Mouse (Mus musculus) liver, embryonic 11.5 days (tissue): ENCODE measurements at regions not wholly inside any gene's neighbourhood (a gene's known extent, or its start where the extent isn't known, plus 50 kb on each side); places are given as distances from the start of the nearest gene placed in this dataset.
A peak's percentile ranks its signal among the peaks of the same experiment; 100 is the strongest.

Source experiments
- ATAC-seq: fragments of 200-750 bp; cut with Nextera tagmentation; replicated peaks from 2 replicates; pipeline ENCODE4 v1.8.0; 2017; ENCODE audit warnings: moderate number of reproducible peaks, mild to moderate bottlenecking, moderate TSS enrichment, moderate library complexity; ENCODE audit not compliant: low FRiP score
- DNase-seq: peaks from one replicate; pipeline ENCODE4 v3.0.0-alpha.2; 2017; ENCODE audit warnings: low spot score
- H3K27ac ChIP-seq: fragments of 300-500 bp; sonication (generic); 2 replicates; pipeline ENCODE4 v1.5.1; 2014; ENCODE audit warnings: mild to moderate bottlenecking, low read depth, low read length, control low read depth
- H3K27me3 ChIP-seq: fragments of 300-500 bp; sonication (generic); replicated peaks from 2 replicates; pipeline ENCODE4 v1.6.1; 2014; ENCODE audit warnings: low read length, mixed read lengths; ENCODE audit not compliant: control insufficient read depth, insufficient read depth
- H3K36me3 ChIP-seq: fragments of 300-500 bp; sonication (generic); 2 replicates; pipeline ENCODE4 v1.6.1; 2014; ENCODE audit warnings: mild to moderate bottlenecking, low read length, moderate library complexity, mixed read lengths; ENCODE audit not compliant: control insufficient read depth, insufficient read depth
- H3K4me1 ChIP-seq: fragments of 300-500 bp; sonication (generic); replicated peaks from 2 replicates; pipeline ENCODE4 v1.6.1; 2014; ENCODE audit warnings: low read length, mixed read lengths; ENCODE audit not compliant: control insufficient read depth, insufficient read depth
- H3K4me2 ChIP-seq: fragments of 300-500 bp; sonication (generic); 2 replicates; pipeline ENCODE4 v1.6.1; 2014; ENCODE audit warnings: mild to moderate bottlenecking, control low read depth, moderate library complexity
- H3K4me3 ChIP-seq: fragments of 300-500 bp; sonication (generic); 2 replicates; pipeline ENCODE4 v1.5.1; 2014; ENCODE audit warnings: low read depth, low read length, control low read depth
- H3K9ac ChIP-seq: fragments of 300-500 bp; sonication (generic); 2 replicates; pipeline ENCODE4 v1.6.1; 2014; ENCODE audit warnings: low read depth, low read length, control low read depth
- H3K9me3 ChIP-seq: fragments of 300-500 bp; sonication (generic); 2 replicates; pipeline ENCODE4 v1.6.1; 2016; ENCODE audit warnings: low read length, inconsistent platforms, mixed read lengths; ENCODE audit not compliant: control insufficient read depth
- WGBS: fragments of 180-500 bp; shearing (Covaris S2); extraction: QIAGEN DNeasy Blood & Tissue Kit; methylation state at CpG from one replicate; pipeline ENCODE4 v1.1.7; 2014; 5-methylcytosine and 5-hydroxymethylcytosine counted together

GRCm38 (mm10) chr5:129393150-129393549 is 107.9 kb upstream of the Sfswap start:
- no peak overlapping the region for H3K9ac ChIP-seq
- WGBS, result 62% methylated on average over 2 of the region's 2 CpGs

DNA sequence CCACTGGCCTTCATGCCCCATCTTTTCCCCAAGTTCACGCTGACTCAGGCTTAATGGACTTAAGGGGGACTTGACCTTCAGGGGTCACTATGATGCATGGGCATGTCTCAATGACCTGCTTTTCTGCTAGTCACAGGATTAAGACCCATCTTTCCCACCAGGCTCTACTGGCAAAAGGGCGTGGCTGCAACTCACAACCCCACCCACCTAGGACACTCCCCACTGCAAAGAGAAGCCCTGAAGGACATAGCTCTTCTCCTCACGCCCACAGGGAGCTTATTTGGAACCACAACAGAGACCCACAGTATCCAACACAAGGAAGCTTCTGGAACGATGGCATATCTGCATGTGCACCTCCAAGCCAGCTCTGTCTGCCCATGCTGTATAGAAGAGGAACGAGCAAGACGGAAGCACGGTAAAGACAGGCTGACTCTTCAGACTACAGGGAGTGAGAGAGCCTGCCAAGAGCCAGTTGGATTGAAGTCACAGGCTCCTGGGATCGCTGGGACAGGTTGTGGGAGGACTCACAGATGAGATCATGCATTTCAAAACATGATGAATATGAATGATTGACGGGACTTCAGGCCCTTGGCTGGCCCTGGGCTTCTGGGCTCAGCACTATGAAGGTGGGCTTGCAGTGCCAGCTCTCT is 107.3 kb upstream of the Sfswap start:
- no peaks in the 10 kb centered on the region for H3K36me3 ChIP-seq
- H3K4me1 ChIP-seq, result no peaks in the 10 kb centered on the region
- no peak overlapping the region for H3K4me2 ChIP-seq
- H3K27ac ChIP-seq, result no peak overlapping the region
- H3K9ac ChIP-seq, result no peak overlapping the region
- ATAC-seq, result no peak
- H3K9me3 ChIP-seq, result no peaks in the 10 kb centered on the region
- no peak for DNase-seq
- no peaks in the 10 kb centered on the region; the same call in 1 of the 2 replicates for H3K27me3 ChIP-seq
- H3K4me3 ChIP-seq, result no peak overlapping the region
- WGBS, result 65% methylated on average over 9 of the region's 9 CpGs

More at GRCm38 (mm10) chr5:129393150-129393549, 107.9 kb upstream of the Sfswap start:
- no peak overlapping the region for H3K4me3 ChIP-seq
- no peak for ATAC-seq
- H3K4me2 ChIP-seq, result no peak overlapping the region
- no peak for DNase-seq
- H3K36me3 ChIP-seq, result no peaks in the 10 kb centered on the region
- H3K27ac ChIP-seq, result no peak overlapping the region
- no peaks in the 10 kb centered on the region for H3K9me3 ChIP-seq
- H3K4me1 ChIP-seq, result no peaks in the 10 kb centered on the region
- no peaks in the 10 kb centered on the region; the same call in 1 of the 2 replicates for H3K27me3 ChIP-seq

DNA sequence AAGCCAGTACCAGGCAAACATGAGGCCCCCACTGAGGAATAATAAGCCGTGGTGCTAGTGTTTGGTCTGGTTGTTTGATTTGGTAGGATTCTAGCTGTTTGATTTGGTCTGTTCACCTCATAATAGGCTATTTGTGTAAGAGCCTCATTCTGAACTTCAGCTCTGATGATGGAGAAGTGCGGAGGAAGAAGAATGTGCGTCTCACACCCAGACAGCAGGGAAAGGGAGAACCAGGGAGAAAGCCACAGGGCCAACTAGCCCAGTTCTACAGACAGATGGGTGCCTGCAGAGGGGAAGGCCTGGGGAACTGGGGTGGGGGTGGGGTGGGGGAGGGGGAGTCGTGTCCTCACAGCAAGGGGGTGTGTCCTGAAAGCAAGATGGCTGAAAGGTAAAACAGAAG is 106.6 kb upstream of the Sfswap start:
- no peaks in the 10 kb centered on the region for H3K9me3 ChIP-seq
- H3K4me2 ChIP-seq, result no peak overlapping the region
- no peaks in the 10 kb centered on the region; the same call in 1 of the 2 replicates for H3K27me3 ChIP-seq
- no peak for DNase-seq
- H3K36me3 ChIP-seq, result no peaks in the 10 kb centered on the region
- no peak overlapping the region for H3K9ac ChIP-seq
- no peak overlapping the region for H3K4me3 ChIP-seq
- ATAC-seq, result no peak
- H3K4me1 ChIP-seq, result no peaks in the 10 kb centered on the region
- WGBS, result 63% methylated on average over 4 of the region's 4 CpGs
- H3K27ac ChIP-seq, result no peak overlapping the region

DNA sequence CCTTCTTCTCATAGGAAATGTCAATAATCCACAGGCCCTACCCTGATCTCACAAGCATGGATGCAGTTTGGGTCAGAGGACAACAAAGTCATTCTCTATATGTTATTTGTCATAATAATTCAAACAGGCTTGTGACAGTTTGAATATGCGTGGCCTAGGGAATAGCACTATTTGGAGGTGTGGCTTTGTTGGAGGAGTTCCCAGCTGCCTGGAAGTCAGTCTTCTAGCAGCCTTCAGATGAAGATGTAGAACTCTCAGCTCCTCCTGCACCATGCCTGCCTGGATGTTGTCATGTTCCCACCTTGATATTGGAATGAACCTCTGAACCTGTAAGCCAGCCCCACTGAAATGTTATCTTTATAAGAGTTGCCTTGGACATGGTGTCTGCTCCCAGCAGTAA is 103.7 kb upstream of the Sfswap start:
- 81% methylated on average over 1 of the region's 1 CpGs for WGBS
- no peak overlapping the region for H3K27ac ChIP-seq
- no peak overlapping the region for H3K4me2 ChIP-seq
- H3K9me3 ChIP-seq, result no peaks in the 10 kb centered on the region
- no peak overlapping the region for H3K4me3 ChIP-seq
- H3K9ac ChIP-seq, result no peak overlapping the region
- H3K36me3 ChIP-seq, result no peaks in the 10 kb centered on the region
- H3K27me3 ChIP-seq, result no peaks in the 10 kb centered on the region; the same call in 1 of the 2 replicates
- ATAC-seq, result no peak
- no peaks in the 10 kb centered on the region for H3K4me1 ChIP-seq
- DNase-seq, result no peak

- no peak overlapping the region for H3K4me3 ChIP-seq
- no peak for DNase-seq
- H3K27me3 ChIP-seq, result no peaks in the 10 kb centered on the region
- no peak overlapping the region for H3K27ac ChIP-seq
- H3K36me3 ChIP-seq, result no peaks in the 10 kb centered on the region
- 64% methylated on average over 4 of the region's 4 CpGs for WGBS
- H3K9me3 ChIP-seq, result no peaks in the 10 kb centered on the region
- no peak overlapping the region for H3K9ac ChIP-seq
- ATAC-seq, result no peak
- no peak overlapping the region for H3K4me2 ChIP-seq
- H3K4me1 ChIP-seq, result no peaks in the 10 kb centered on the region; the same call in 1 of the 2 replicates
Measured at GRCm38 (mm10) chr5:129406259-129406658, 94.8 kb upstream of the Sfswap start.

DNA sequence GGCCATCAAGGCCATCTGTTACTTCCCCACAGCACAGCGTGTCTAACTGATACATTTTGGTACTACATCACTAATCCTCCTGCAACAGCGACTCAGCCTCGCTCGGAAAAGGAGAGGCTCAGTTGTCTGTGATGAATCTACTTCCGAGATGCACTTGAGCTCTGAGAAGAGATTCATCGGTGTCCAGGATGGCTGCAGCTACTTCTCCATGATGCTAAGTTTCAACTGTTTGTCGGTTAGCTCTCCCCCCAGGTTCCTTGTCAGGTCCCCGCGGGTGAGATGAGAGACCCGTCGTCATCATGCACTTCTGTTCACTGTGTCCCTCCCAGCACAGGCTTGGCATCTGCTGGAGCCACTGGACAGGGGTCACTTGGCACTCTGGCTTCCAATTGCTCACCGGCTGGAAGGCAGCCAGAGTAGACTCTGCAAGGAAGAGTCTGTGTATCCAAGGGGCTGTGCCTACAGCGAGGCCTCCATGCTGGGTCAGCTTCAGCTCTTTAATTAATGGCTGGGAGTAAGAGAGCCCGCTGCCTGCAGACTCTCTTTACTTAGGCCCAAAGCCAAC is 91.5 kb upstream of the Sfswap start:
- Histone ChIP-seq H3K4me1 (no peaks in the 10 kb centered on the region; the same call in 1 of the 2 replicates), H3K27ac (no peak overlapping the region), H3K4me2 (no peak overlapping the region), H3K36me3 (no peaks in the 10 kb centered on the region), H3K9me3 (no peaks in the 10 kb centered on the region), H3K9ac (no peak overlapping the region), H3K4me3 (no peak overlapping the region), H3K27me3 (no peaks in the 10 kb centered on the region)
- no peak for DNase-seq
- WGBS, result 72% methylated on average over 14 of the region's 14 CpGs
- no peak for ATAC-seq

DNA sequence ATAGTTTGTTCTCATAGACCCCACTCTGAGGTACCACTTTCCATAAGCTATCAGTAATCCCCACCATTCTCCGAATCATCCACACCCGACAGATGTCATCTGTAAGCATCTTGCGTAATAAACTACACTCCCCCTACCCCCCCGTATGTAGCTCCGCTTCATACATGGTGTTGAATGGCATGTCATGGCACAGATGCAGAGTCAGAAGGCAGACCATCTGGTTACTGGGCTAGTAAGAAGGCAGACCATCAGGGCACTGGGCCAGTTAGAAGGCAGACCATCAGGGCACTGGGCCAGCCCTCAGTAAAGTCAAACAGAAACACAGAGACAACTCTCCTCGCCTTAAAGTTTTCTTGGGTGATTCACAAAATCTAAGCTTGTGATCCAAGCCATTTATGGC is 88.9 kb upstream of the Sfswap start:
- H3K36me3 ChIP-seq, result no peaks in the 10 kb centered on the region
- H3K4me1 ChIP-seq, result no peaks in the 10 kb centered on the region
- H3K4me2 ChIP-seq, result no peak overlapping the region
- ATAC-seq, result no peak
- no peaks in the 10 kb centered on the region for H3K27me3 ChIP-seq
- H3K4me3 ChIP-seq, result no peak overlapping the region
- WGBS, result 85% methylated on average over 6 of the region's 6 CpGs
- no peaks in the 10 kb centered on the region for H3K9me3 ChIP-seq
- H3K9ac ChIP-seq, result no peak overlapping the region
- H3K27ac ChIP-seq, result no peak overlapping the region
- no peak for DNase-seq

GRCm38 (mm10) chr5:129414960-129415706 is 85.9 kb upstream of the Sfswap start:
- Histone ChIP-seq H3K36me3 (no peaks in the 10 kb centered on the region), H3K4me2 (peak overlapping the region; percentile 18; the same call in 1 of the 2 replicates), H3K9me3 (no peaks in the 10 kb centered on the region), H3K9ac (no peak overlapping the region), H3K27me3 (no peaks in the 10 kb centered on the region), H3K4me3 (no peak overlapping the region), H3K27ac (no peak overlapping the region), H3K4me1 (no peaks in the 10 kb centered on the region)
- 39% methylated on average over 12 of the region's 12 CpGs for WGBS
- no peak for DNase-seq
- ATAC-seq, result no peak
